8 mouse cellular contexts compared by ENCODE assay signal in the genomic region with DNA sequence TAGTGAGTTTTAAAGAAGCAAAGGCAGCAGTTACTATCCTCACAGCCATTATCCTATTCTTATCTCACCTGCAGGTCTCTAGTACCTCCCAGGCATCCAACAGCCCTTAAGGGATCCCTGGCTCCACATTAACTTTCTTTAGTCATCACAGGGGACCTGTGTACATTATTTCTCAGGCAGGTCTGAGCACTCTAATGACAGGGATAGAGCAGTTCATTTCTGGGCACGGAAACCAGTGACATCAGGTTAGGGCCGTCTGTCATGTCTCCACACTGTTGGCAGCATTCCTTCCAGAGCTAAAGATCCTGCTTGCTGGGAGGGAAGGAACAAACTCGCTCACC. TPM values are rescaled to one million over a fixed set of nuclear protein-coding genes. Genes with fewer than 3 reads are reported as not detected.
DNase-seq lines count a peak whose midpoint lies in the region; ATAC-seq lines count a peak whose summit lies in the region.

No protein-coding gene starts in this region.

- H3K27ac ChIP-seq in lung, embryonic 16.5 days (ENCODE audit: low read length), result no peak overlapping the region
- no peak overlapping the region for H3K27ac ChIP-seq in limb, embryonic 15.5 days
- H3K27ac ChIP-seq in stomach, embryonic 15.5 days, result no peak overlapping the region

- no peak for DNase-seq in lung, postnatal 10 days
- DNase-seq in spleen, adult 12 weeks (ENCODE audit: low spot score), result no peak
- no peak for DNase-seq in right cerebral cortex, postnatal 14 days
- no peak for DNase-seq in urinary bladder, postnatal 4 days (ENCODE audit: low spot score in 2 of 2)

- no peaks in the 10 kb centered on the region for H3K36me3 ChIP-seq in lung, embryonic 16.5 days (ENCODE audit: control insufficient read depth, insufficient read depth, low read length)
- 0 out of 2 replicates have a peak, but pooled peaks cover 7% of the 10 kb centered on the region for H3K36me3 ChIP-seq in limb, embryonic 15.5 days
- no peaks in the 10 kb centered on the region for H3K36me3 ChIP-seq in stomach, embryonic 15.5 days

- no peak; the same call in 1 of the 2 replicates for ATAC-seq in lung, embryonic 16.5 days (ENCODE audit: low read depth)
- ATAC-seq in erythroid progenitor cell, adult 5-6 weeks (replicated peaks; ENCODE audit: low FRiP score, poor library complexity, severe bottlenecking), result peak; percentile 23
- no peak for ATAC-seq in limb, embryonic 15.5 days (ENCODE audit: insufficient number of reproducible peaks, low FRiP score, low TSS enrichment, low read depth)
- ATAC-seq in stomach, embryonic 15.5 days (ENCODE audit: insufficient read depth, low FRiP score, low read depth), result peak; percentile 31

- 1% methylated on average over 3 of the region's 3 CpGs for WGBS in lung, embryonic 16.5 days
- 0% methylated on average over 3 of the region's 3 CpGs for WGBS in limb, embryonic 15.5 days
- WGBS in stomach, embryonic 15.5 days, result 1% methylated on average over 3 of the region's 3 CpGs

- peaks cover 2% of the 10 kb centered on the region; the same call in 1 of the 2 replicates for H3K4me1 ChIP-seq in lung, embryonic 16.5 days (replicated peaks; ENCODE audit: control insufficient read depth, insufficient read depth, low read length)
- peaks cover 7% of the 10 kb centered on the region for H3K4me1 ChIP-seq in limb, embryonic 15.5 days
- 0 out of 2 replicates have a peak, but pooled peaks cover 3% of the 10 kb centered on the region for H3K4me1 ChIP-seq in stomach, embryonic 15.5 days

- H3K9ac ChIP-seq in lung, embryonic 16.5 days (ENCODE audit: low read length), result peak overlapping the region; percentile 87; the same call in 1 of the 2 replicates
- no peak overlapping the region for H3K9ac ChIP-seq in limb, embryonic 15.5 days
- no peak overlapping the region for H3K9ac ChIP-seq in stomach, embryonic 15.5 days

- H3K4me3 ChIP-seq in lung, embryonic 16.5 days (ENCODE audit: low read length), result peak overlapping the region; percentile 78
- peak overlapping the region; percentile 94 for H3K4me3 ChIP-seq in limb, embryonic 15.5 days
- H3K4me3 ChIP-seq in stomach, embryonic 15.5 days (replicated peaks), result peak overlapping the region; percentile 72

- H3K9me3 ChIP-seq in lung, embryonic 16.5 days (ENCODE audit: control insufficient read depth, low read length), result no peaks in the 10 kb centered on the region
- no peaks in the 10 kb centered on the region for H3K9me3 ChIP-seq in limb, embryonic 15.5 days
- H3K9me3 ChIP-seq in stomach, embryonic 15.5 days, result no peaks in the 10 kb centered on the region

- no peaks in the 10 kb centered on the region for H3K27me3 ChIP-seq in lung, embryonic 16.5 days (ENCODE audit: control insufficient read depth, insufficient read depth, low read depth, low read length)
- no peaks in the 10 kb centered on the region for H3K27me3 ChIP-seq in limb, embryonic 15.5 days
- H3K27me3 ChIP-seq in stomach, embryonic 15.5 days (replicated peaks), result no peaks in the 10 kb centered on the region

- H3K4me2 ChIP-seq in lung, embryonic 16.5 days (ENCODE audit: low read depth, low read length), result peak overlapping the region; percentile 48
- peak overlapping the region; percentile 34; the same call in 1 of the 2 replicates for H3K4me2 ChIP-seq in limb, embryonic 15.5 days
- H3K4me2 ChIP-seq in stomach, embryonic 15.5 days, result peak overlapping the region; percentile 40

RNA-seq across cellular contexts. Expression of a gene that starts 0.4 kb away (rescaled TPM):
- 25.0 and 26.7 TPM in 2 replicates for polyA plus RNA-seq in lung, embryonic 16.5 days (2015; fragmentation: Nextera tagmentation; extraction: Ambion mirVana)
- 140 and 157 TPM in 2 replicates for total RNA-seq in erythroid progenitor cell, adult 5-6 weeks (2015; ENCODE audit: low replicate concordance)
- total RNA-seq in erythroid progenitor cell, adult 5-6 weeks (2017; ENCODE audit: low replicate concordance), result 120 and 183 TPM in 2 replicates
- 30.3 and 34.0 TPM in 2 replicates for polyA plus RNA-seq in limb, embryonic 15.5 days (2015; fragmentation: Nextera tagmentation; extraction: Ambion mirVana)
- polyA plus RNA-seq in stomach, embryonic 15.5 days (2015; fragmentation: Nextera tagmentation; extraction: Ambion mirVana), result 30.9 and 31.3 TPM in 2 replicates

RNA-seq across cellular contexts. Expression of a gene that starts 9.7 kb away (rescaled TPM):
- polyA plus RNA-seq in lung, embryonic 16.5 days (2015; fragmentation: Nextera tagmentation; extraction: Ambion mirVana), result 0.13 and 0.28 TPM in 2 replicates
- not detected in 2 replicates for total RNA-seq in erythroid progenitor cell, adult 5-6 weeks (2015; ENCODE audit: low replicate concordance)
- not detected in 2 replicates for total RNA-seq in erythroid progenitor cell, adult 5-6 weeks (2017; ENCODE audit: low replicate concordance)
- 21.3 and 22.3 TPM in 2 replicates for polyA plus RNA-seq in limb, embryonic 15.5 days (2015; fragmentation: Nextera tagmentation; extraction: Ambion mirVana)
- 0.19 and 0.71 TPM in 2 replicates for polyA plus RNA-seq in stomach, embryonic 15.5 days (2015; fragmentation: Nextera tagmentation; extraction: Ambion mirVana)

Comparison
In these comparisons a context has a peak if more than half of its experiments do, and no peak if none do; other contexts are left out.
1. ATAC-seq: peak in erythroid progenitor cell, adult 5-6 weeks (single experiment) and stomach, embryonic 15.5 days (single experiment); none in lung, embryonic 16.5 days (single experiment) and limb, embryonic 15.5 days (single experiment).
2. RNA of a gene that starts 9.7 kb away (polyA plus RNA-seq): 21.3 to 22.3 TPM in limb, embryonic 15.5 days; 0.19 to 0.71 TPM in stomach, embryonic 15.5 days and 0.13 to 0.28 TPM in lung, embryonic 16.5 days; every median in the first group is over 10 times any median in the second.
3. Peak in every context shown above with its lines, with median percentiles within 50 percentile points of each other: H3K4me2 ChIP-seq and H3K4me3 ChIP-seq.